Mouse (Mus musculus) cerebellum, adult 18-20 months (tissue): ENCODE data around the gene Lima1.
"Not testable (repeated sequence)": the region's sequence is repeated elsewhere in the genome, so short reads cannot be mapped to it uniquely, and the experiment has no call there.

Experiments
- DNase-seq, 2 experiments: peaks; one replicate each; pipeline ENCODE4 v3.0.0; 2021

Lima1 gene

GRCm38 (mm10) chr15:99801885-99802572 lies 73.2 kb downstream of the Lima1 start:
- DNase-seq: peak; percentile 61 to 70

DNA sequence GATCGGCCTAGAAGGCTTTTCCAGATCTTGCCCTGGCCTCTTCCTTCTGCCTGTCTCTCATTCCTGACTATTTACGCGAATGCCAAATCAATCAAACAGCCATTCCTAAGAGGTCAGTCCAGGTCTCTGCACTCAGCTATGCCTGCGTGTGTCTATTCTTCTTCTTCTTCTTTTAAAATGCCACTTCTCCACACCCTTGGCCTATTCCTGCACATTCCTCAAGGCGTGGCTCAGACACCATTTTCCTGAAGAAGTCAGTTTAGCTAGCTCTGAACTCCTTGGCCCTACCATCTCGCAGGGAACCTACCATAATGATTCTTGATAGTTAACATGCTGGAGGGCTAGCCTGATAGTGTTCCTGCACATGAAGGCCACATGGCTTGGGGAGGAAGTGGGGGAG lies 75.5 kb downstream of the Lima1 start:
- DNase-seq: no peak

- no peak for DNase-seq
These were observed 77.4 kb downstream of the Lima1 start for GRCm38 (mm10) chr15:99797898-99798297.

DNA sequence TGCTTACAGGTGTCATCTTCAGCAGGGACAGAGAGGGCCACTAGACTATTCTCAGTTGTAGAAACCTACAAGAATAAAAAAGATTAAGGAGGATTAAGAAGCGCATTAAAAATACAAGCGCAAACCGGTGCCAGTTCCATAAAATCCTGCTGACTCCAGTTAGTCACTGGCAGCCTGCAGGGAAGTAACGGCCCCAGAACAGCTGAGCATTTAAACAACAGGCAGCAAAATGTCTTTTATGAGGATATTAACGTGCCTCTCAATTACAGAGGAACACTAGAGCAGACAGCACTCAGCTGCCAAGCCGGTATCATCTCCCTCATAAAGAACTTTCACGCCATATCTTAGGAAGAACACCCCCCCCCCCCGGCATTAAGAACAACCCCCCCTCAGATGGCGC lies 78.5 kb downstream of the Lima1 start:
- no peak for DNase-seq

GRCm38 (mm10) chr15:99796066-99796465 lies 79.2 kb downstream of the Lima1 start:
- no peak for DNase-seq

DNA sequence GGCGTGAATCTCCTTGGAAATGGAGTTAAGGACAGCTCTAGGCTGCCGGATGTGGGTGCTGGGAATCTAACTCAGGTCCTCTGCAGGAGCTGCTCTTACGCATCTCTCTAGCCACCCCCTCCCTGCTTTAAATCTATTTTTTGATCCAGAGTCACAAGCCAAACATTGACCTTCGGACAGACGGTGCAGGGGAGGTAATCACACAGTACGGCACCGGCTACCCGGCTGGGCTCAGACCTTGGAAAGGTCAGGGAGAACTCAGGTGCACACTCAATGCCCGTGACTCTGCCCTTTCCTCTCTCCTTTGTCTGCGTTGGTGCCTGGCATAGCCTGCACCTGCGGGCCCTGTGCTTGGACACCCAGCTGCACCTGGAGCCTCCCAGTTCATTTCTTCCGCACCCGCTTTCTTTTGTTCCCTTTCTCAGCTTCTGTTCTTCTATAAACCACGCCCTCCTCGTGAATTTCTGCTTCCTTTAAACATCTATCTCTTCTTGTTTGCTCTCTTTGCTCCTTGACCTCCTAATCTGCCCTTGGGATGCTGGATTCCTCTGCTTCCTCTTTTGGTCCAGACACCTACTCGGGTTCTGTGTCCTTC lies 82.9 kb downstream of the Lima1 start:
- DNase-seq: no peak

GRCm38 (mm10) chr15:99791003-99791402 lies 84.3 kb downstream of the Lima1 start:
- DNase-seq: no peak

- DNase-seq: no peak
These were observed 84.8 kb downstream of the Lima1 start for GRCm38 (mm10) chr15:99790464-99790863.

GRCm38 (mm10) chr15:99787625-99788120 lies 87.6 kb downstream of the Lima1 start:
- DNase-seq: no peak

DNA sequence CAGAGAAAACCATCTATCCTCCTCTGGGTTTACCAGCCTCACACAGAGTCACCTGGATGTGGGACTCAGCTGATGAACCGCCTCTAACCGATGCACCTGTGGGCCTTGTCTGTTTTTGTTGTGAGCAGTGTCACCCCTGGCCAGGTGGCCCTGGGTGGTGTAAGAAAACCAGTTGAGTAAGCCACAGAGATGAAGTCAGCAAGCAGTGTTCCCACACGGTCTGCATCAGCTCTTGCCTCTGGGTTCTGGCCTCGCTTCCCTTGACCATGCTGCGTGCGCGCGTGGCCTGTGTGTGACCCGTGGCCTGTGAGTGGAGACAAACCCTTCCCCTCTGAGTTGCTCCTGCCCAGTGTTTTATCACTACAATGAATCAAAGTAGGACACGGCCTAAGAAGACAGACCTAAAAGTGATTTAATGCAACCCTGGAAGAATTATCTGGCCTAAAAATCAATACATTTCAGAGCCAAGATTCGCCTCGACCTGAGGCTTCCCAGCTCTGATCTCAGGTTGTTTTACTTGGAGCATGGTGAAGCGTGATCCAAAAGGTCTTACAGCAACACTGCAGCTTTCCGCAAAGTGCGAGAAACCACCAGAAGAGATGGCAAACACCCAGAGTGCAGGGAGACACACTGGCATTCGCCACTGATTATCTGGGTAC lies 96.5 kb downstream of the Lima1 start:
- DNase-seq: no peak

DNA sequence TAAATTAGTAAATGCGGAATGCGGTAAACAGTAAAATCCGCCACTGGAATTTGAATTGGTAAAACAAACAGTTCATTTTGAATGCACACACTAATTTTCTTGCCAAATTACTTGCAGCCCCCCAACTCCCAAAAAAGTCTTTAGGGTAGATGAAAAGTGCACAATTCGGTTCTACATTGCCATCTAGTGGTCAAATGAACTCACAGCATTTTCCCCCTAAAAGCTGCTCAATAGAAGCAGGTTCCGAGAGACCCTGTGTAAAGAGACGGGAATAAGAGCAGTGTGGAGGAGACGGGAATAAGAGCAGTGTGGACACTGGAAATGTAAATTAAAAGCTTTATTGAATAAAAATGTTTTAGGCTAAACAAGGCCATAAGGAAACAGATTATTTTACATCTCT lies 97.1 kb downstream of the Lima1 start:
- DNase-seq: peak; percentile 28 to 56

DNA sequence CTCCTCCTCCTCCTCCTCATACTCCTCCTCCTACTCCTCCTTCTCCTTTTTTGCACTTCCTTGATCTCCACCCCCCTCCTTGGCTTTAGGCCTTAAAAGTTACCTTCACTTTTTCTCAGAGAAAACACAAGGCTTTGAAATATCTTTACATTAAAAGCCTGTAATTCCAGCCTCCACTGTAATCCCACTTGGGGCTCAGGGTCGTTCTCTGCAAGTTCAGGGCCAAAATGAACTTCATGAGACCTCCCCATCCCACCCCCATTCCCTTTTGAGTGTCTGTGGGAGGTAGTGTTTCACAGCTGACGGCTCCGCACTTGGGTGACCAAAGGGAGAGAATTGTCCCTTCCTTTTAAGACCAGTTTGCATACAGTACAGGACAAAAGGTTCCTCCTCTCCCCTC lies 102.3 kb downstream of the Lima1 start:
- no peak for DNase-seq

GRCm38 (mm10) chr15:99772881-99772924 lies 102.6 kb downstream of the Lima1 start, which contains the start of gene Cers5:
Gene Cers5 (minus strand): TSS chr15:99772885.
- DNase-seq: not testable (repeated sequence)

GRCm38 (mm10) chr15:99772277-99772880 lies 102.9 kb downstream of the Lima1 start:
- DNase-seq: peak; percentile 81 to 84

DNA sequence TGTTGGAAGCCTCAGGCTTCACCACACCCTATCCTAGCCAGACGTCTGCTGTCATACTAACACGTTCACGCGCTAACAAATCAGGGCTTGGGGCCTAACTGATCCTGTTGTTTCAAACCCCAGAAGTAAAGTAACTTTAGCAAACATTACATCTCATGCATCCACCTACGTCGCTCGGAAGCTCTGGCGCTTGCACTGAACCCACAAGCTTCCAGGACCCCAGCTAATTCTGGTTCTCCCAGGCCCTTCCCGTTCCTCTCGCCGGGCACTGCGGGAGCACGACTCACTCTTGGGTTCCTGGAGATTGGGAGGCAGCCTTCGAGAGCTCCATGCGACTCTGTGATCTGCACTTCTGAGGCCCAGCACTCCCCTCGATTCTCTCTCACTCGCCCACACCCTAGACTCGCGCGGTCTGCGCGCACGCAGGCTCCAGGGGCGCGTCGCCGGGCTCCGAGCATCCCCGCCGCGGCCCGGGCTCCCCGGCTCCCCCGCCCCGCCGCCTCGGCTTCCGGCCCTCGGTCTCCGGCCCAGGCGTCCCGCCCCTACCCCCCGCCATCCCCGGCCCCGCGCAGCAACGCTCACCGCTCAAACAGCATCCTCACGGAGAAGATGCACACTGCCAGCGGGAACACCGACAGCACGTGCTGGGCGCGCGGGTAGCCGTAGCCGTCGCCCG lies 103.5 kb downstream of the Lima1 start:
- peak; percentile 16 to 62 for DNase-seq

DNA sequence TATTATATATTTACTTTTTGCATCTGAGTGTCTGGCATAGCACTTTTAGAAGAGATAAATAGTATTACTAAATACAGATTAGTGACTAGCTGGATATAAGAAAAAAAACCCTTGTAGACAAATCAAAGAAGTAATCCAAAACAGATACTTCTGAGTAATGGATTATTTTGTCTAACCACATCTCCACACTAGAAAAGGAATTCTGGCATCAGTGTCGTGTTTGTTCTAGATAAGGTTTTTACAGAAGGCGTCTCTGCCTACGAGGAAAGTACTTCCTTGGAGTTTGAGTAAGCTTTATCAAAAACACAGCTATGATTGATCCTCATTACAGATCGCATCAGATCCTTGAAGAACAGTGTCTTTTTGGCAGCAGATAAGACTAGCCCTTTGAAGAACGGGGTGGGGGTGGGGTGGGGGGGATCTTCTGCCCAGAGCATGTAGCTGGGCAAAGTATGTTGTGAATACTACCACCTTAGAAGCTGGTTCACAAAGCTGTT lies 104.2 kb downstream of the Lima1 start:
- no peak for DNase-seq

DNA sequence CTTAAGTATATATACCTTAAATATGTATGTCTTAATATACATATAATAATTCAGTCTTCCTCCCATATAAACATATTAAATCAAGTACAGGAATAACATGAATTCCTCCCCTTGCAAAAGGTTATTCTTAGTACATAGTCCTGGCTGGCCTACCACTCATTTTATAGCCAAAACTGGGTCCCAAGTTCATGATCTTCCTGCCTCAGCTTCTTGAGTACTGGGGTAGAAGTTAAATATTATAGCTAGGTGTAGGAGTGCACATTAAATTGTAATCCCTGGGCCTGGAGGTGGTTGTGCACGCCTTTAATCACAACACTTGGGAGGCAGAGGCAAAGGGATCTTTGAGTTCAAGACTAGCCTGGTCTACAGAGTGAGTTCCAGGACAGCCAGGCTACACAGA lies 106.5 kb downstream of the Lima1 start:
- no peak for DNase-seq

DNA sequence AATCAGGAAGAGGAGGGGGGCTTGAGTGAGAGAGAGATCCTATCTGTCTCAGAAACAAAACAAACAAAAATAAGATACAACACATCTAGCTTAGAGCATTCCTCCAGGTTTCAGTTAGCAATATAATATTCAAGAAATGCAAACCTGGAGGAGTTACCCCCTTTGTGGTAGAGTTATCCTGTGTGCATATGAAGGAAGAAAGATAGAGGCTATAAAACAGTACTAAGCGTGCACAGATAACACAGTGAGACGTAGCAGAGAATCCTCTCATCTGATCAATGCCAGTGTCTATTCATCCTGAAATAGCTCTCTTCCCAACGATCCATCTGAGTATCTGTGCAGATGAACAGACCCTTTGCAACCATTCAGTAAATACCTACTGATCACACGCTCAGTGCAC lies 107.8 kb downstream of the Lima1 start:
- no peak for DNase-seq

- no peak for DNase-seq
These were observed 121.1 kb downstream of the Lima1 start for GRCm38 (mm10) chr15:99754204-99754603.

DNA sequence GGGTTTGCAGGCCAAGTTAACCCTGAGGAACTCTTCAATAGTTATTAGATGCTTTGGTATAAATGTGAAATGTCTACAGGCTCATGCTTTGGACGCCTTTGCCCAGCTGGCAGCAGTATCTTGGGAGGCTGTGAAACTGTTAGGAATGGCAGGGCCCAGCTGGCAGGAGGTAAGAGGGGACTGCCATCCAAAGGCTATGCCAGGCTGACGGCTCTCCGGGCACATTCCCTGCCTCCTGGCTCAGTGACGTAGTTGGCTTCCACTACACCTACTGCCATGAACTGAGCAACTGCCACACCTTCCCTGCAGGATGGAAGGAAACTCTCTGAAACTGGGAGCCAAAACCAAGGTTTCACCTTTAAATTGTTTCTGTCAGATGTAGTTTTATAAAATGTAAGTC lies 135.0 kb downstream of the Lima1 start:
- peak; percentile 31 to 32 for DNase-seq

DNA sequence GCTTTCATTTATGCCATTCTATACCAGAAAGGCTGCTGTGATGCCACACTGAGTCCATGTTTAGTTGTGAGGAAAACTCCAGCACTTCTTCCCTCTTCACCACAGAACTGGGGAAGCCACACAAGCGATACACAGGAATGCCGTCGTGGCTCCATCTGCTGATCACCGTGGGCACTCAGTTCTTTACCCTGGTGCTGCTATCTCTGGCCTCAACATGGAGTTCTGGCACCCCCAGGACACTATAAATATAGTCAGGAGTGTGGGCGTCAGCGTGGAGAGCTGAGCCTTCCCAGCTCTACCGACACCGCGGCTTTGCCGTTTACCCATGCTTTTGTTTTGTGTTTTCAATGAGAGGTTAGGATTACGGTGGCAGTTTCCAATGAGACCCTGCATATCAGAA lies 138.6 kb downstream of the Lima1 start:
- DNase-seq: no peak

DNA sequence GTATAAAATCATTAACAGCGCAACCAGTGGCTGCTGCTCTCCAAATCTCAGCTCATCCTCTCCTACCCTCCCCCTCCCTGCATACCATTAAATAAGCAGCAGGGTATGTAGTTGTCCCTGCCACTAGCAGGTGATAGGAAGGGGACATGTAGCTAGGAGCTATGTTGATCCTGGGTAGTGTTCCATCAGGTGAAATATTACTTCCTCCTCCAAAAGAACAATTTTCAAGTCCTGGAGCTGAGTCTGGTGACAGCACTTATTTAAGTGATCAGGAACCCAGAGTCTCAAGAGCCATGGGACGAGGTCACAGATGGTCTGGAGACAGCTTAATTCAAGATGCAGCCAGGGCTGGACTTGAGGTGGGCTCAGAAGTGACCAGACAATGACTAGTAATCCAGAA lies 139.6 kb downstream of the Lima1 start:
- DNase-seq: peak; percentile 99 to 100

GRCm38 (mm10) chr15:99733186-99733585 lies 142.1 kb downstream of the Lima1 start:
- no peak for DNase-seq

DNA sequence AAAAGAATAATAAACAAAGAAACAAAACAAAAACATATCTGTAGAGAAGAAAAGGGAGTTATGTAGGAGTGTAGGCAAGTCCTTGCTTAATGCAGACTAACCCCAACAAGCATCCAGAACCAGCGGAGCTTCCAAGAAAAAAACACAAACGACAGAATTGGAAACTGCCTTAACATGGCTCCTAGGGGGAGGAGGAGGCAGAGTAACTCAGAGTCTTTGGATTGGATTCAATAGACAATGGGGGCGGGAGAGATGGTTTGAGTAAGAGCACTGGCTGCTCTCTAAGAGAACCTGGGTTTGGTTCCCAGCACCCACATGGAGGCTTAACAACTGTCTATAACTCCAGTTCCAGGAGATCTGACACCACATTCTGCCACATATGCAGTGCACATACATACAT lies 143.6 kb downstream of the Lima1 start:
- no peak for DNase-seq
